Mouse (Mus musculus): ENCODE measurements around the gene Mrpl23. TPM values are rescaled to one million over a fixed set of nuclear protein-coding genes. Genes with fewer than 3 reads are reported as not detected.
A peak's percentile ranks its signal among the peaks of the same experiment; 100 is the strongest.

Mrpl23 gene
- polyA plus RNA-seq, 1 experiment from 2014 or later = 18.7 TPM

- H3K4me1 ChIP-seq (ENCODE audit: insufficient read depth) = no peaks in the 10 kb centered on the region
- peaks cover 12% of the 10 kb centered on the region; the same call in 1 of the 2 replicates for H3K36me3 ChIP-seq (replicated peaks; ENCODE audit: insufficient read depth, low read length)
- H3K4me3 ChIP-seq (ENCODE audit: low read depth, low read length) = no peak overlapping the region
- ATAC-seq = no peak
- no peak overlapping the region for H3K27ac ChIP-seq (ENCODE audit: low read depth)
- no peaks in the 10 kb centered on the region for H3K9me3 ChIP-seq (ENCODE audit: low read length)
- no peak overlapping the region for H3K4me2 ChIP-seq (ENCODE audit: low read depth, low read length)
- 78% methylated on average over 8 of the region's 8 CpGs for WGBS (ENCODE audit: insufficient replicate concordance)
- no peaks in the 10 kb centered on the region for H3K27me3 ChIP-seq (ENCODE audit: insufficient read depth, low read length)
- H3K9ac ChIP-seq (replicated peaks) = no peak overlapping the region
- DNase-seq = no peak
- TF ChIP-seq EP300 (IDR thresholded peaks at IDR 0.05; ENCODE audit: low read depth) (no peak), CTCF (IDR thresholded peaks at IDR 0.05; ENCODE audit: low read depth) (no peak)
These were observed 39.0 kb upstream of the Mrpl23 start for GRCm38 (mm10) chr7:142493535-142493934.

DNA sequence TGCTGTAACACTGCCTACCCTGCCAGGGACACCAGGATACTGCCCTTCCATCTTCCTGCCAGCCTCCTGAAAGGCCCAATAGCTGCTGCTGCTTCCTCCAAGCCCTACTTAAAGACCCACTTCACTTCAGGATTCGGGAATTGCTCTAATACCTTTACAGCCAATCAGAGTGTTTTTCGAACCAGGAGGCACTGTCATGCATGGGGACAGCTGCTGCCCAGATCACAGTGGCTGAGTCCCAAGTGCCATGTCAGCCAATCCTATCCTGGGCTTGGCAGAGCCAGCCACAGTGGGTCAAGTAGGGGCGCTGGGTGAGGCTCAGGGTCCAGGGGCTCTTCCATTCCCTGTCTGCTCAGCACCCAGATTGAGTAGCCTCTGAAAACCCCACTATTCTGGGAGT, 36.3 kb upstream of the Mrpl23 start:
- Histone ChIP-seq H3K27ac (ENCODE audit: low read depth) (no peak overlapping the region), H3K4me3 (ENCODE audit: low read depth, low read length) (no peak overlapping the region), H3K9me3 (ENCODE audit: low read length) (no peaks in the 10 kb centered on the region), H3K4me2 (ENCODE audit: low read depth, low read length) (no peak overlapping the region), H3K9ac (replicated peaks) (no peak overlapping the region), H3K27me3 (ENCODE audit: insufficient read depth, low read length) (no peaks in the 10 kb centered on the region), H3K4me1 (ENCODE audit: insufficient read depth) (no peaks in the 10 kb centered on the region), H3K36me3 (replicated peaks; ENCODE audit: insufficient read depth, low read length) (no peaks in the 10 kb centered on the region; the same call in 1 of the 2 replicates)
- TF ChIP-seq EP300 (IDR thresholded peaks at IDR 0.05; ENCODE audit: low read depth) (no peak), CTCF (IDR thresholded peaks at IDR 0.05; ENCODE audit: low read depth) (no peak)
- ATAC-seq = no peak
- DNase-seq = no peak
- 67% methylated on average over 3 of the region's 3 CpGs for WGBS (ENCODE audit: insufficient replicate concordance)

DNA sequence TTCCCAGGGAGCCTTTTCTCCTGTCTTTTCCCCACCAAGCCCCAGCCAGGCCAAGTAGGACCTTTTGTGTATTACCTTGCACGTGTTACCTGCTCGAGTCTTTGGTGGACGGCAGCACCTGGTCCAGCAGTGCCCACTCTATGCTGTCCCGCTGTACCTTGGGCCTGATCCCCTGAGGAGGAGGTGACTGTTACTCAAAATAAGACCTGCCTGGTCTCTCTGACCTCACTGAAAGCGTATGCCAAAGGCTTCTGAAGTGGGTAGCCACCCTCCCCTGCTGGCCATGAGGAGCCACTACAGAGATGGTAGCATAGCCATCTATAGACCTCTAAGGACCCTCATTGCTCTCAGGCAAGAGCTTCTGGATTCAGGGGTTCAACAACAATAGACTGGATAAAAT, 35.7 kb upstream of the Mrpl23 start:
- no peak overlapping the region for H3K4me2 ChIP-seq (ENCODE audit: low read depth, low read length)
- TF ChIP-seq CTCF (IDR thresholded peaks at IDR 0.05; ENCODE audit: low read depth) (peak; percentile 59), EP300 (IDR thresholded peaks at IDR 0.05; ENCODE audit: low read depth) (no peak)
- H3K36me3 ChIP-seq (replicated peaks; ENCODE audit: insufficient read depth, low read length) = no peaks in the 10 kb centered on the region; the same call in 1 of the 2 replicates
- H3K4me1 ChIP-seq (ENCODE audit: insufficient read depth) = no peaks in the 10 kb centered on the region
- H3K9ac ChIP-seq (replicated peaks) = no peak overlapping the region
- H3K9me3 ChIP-seq (ENCODE audit: low read length) = no peaks in the 10 kb centered on the region
- DNase-seq (no peak), ATAC-seq (no peak)
- no peak overlapping the region for H3K27ac ChIP-seq (ENCODE audit: low read depth)
- no peaks in the 10 kb centered on the region for H3K27me3 ChIP-seq (ENCODE audit: insufficient read depth, low read length)
- 77% methylated on average over 5 of the region's 5 CpGs for WGBS (ENCODE audit: insufficient replicate concordance)
- no peak overlapping the region for H3K4me3 ChIP-seq (ENCODE audit: low read depth, low read length)

DNA sequence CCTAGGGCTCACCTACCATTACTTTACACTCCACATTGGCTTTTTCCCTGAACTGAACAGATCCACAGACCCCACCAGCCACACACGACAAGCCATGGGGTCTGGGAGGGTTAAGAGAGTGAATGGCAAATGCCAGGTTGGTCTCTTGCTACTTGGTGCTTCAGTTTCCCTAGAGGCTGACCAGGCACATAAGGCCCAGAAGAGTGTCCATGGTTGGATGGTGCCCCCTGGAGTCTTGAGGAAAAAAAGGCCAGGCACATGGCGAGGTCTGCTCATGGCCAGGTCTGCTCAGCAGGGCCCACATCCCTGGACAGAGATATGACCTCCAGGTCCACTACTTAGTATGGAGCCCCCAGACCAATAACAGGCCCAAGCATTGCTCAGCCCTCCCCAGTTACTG, 34.7 kb upstream of the Mrpl23 start:
- Histone ChIP-seq H3K36me3 (replicated peaks; ENCODE audit: insufficient read depth, low read length) (no peaks in the 10 kb centered on the region), H3K9ac (replicated peaks) (no peak overlapping the region), H3K27ac (ENCODE audit: low read depth) (no peak overlapping the region), H3K9me3 (ENCODE audit: low read length) (no peaks in the 10 kb centered on the region), H3K27me3 (ENCODE audit: insufficient read depth, low read length) (no peaks in the 10 kb centered on the region), H3K4me3 (ENCODE audit: low read depth, low read length) (no peak overlapping the region), H3K4me2 (ENCODE audit: low read depth, low read length) (no peak overlapping the region), H3K4me1 (ENCODE audit: insufficient read depth) (no peaks in the 10 kb centered on the region)
- no peak for TF ChIP-seq EP300 (IDR thresholded peaks at IDR 0.05; ENCODE audit: low read depth)
- peak; percentile 63 for TF ChIP-seq CTCF (IDR thresholded peaks at IDR 0.05; ENCODE audit: low read depth)
- DNase-seq = no peak
- no peak for ATAC-seq
- 74% methylated on average over 2 of the region's 2 CpGs for WGBS (ENCODE audit: insufficient replicate concordance)

GRCm38 (mm10) chr7:142498575-142498974, 33.9 kb upstream of the Mrpl23 start, which contains the start of gene Tnnt3:
Gene Tnnt3, plus strand, starts transcription at chr7:142498836.
- H3K36me3 ChIP-seq (replicated peaks; ENCODE audit: insufficient read depth, low read length) = no peaks in the 10 kb centered on the region
- H3K4me2 ChIP-seq (ENCODE audit: low read depth, low read length) = no peak within 1 kb of the TSS
- no peaks in the 10 kb centered on the region for H3K9me3 ChIP-seq (ENCODE audit: low read length)
- ATAC-seq = no peak
- H3K27ac ChIP-seq (ENCODE audit: low read depth) = no peak within 1 kb of the TSS
- no peak for DNase-seq
- H3K9ac ChIP-seq (replicated peaks) = no peak within 1 kb of the TSS
- WGBS (ENCODE audit: insufficient replicate concordance) = 72% methylated on average over 2 of the region's 2 CpGs
- TF ChIP-seq CTCF (IDR thresholded peaks at IDR 0.05; ENCODE audit: low read depth) = no peak
- no peak for TF ChIP-seq EP300 (IDR thresholded peaks at IDR 0.05; ENCODE audit: low read depth)
- H3K4me3 ChIP-seq (ENCODE audit: low read depth, low read length) = no peak within 1 kb of the TSS
- no peaks in the 10 kb centered on the region for H3K27me3 ChIP-seq (ENCODE audit: insufficient read depth, low read length)
- no peaks in the 10 kb centered on the region for H3K4me1 ChIP-seq (ENCODE audit: insufficient read depth)

- Histone ChIP-seq H3K4me2 (ENCODE audit: low read depth, low read length) (no peak overlapping the region), H3K27ac (ENCODE audit: low read depth) (no peak overlapping the region), H3K36me3 (replicated peaks; ENCODE audit: insufficient read depth, low read length) (no peaks in the 10 kb centered on the region), H3K9ac (replicated peaks) (no peak overlapping the region), H3K9me3 (ENCODE audit: low read length) (no peaks in the 10 kb centered on the region), H3K4me3 (ENCODE audit: low read depth, low read length) (no peak overlapping the region), H3K4me1 (ENCODE audit: insufficient read depth) (no peaks in the 10 kb centered on the region), H3K27me3 (ENCODE audit: insufficient read depth, low read length) (no peaks in the 10 kb centered on the region)
- no peak for TF ChIP-seq EP300 (IDR thresholded peaks at IDR 0.05; ENCODE audit: low read depth)
- no peak for TF ChIP-seq CTCF (IDR thresholded peaks at IDR 0.05; ENCODE audit: low read depth)
- 52% methylated on average over 5 of the region's 5 CpGs for WGBS (ENCODE audit: insufficient replicate concordance)
- DNase-seq (no peak), ATAC-seq (no peak)
These were observed 33.3 kb upstream of the Mrpl23 start for GRCm38 (mm10) chr7:142499010-142499721.

Measured in liver, postnatal 0 days (tissue).